ENCODE assay signal across 15 mouse cellular contexts in genomic region chr7:96688141-96688540, GRCm38 (mm10).
"Had no signal": no experiment of that assay in that cellular context is flagged by ENCODE, and none has a peak within 500 bp of the region (broad histone marks: within the 10 kb centered on the region; RNA-seq: fewer than 3 reads in every experiment).

No protein-coding gene starts in this region.

- H3K4me3 ChIP-seq: neural tube, embryonic 13.5 days; neural tube, embryonic 15.5 days; stomach, embryonic 15.5 days had no signal

- H3K4me2 ChIP-seq: neural tube, embryonic 13.5 days; neural tube, embryonic 15.5 days; stomach, embryonic 15.5 days had no signal

- H3K9ac ChIP-seq: neural tube, embryonic 13.5 days; neural tube, embryonic 15.5 days; stomach, embryonic 15.5 days had no signal

- H3K4me1 ChIP-seq: stomach, embryonic 15.5 days had no signal

- H3K27ac ChIP-seq: neural tube, embryonic 13.5 days; neural tube, embryonic 15.5 days; stomach, embryonic 15.5 days; stomach, postnatal 0 days had no signal

- H3K9me3 ChIP-seq: neural tube, embryonic 13.5 days; neural tube, embryonic 15.5 days; stomach, embryonic 15.5 days had no signal

- H3K36me3 ChIP-seq: neural tube, embryonic 13.5 days; neural tube, embryonic 15.5 days; stomach, embryonic 15.5 days had no signal

- H3K27me3 ChIP-seq: neural tube, embryonic 13.5 days; neural tube, embryonic 15.5 days; stomach, embryonic 15.5 days had no signal

- DNase-seq: right cerebral cortex, adult 18-20 months; right cerebral cortex, postnatal 14 days; right cerebral cortex, postnatal 25 days; right cerebral cortex, postnatal 4 days; spleen, adult 18-20 months; thymus, adult 18-20 months; thymus, adult 2 months; thymus, postnatal 14 days; thymus, postnatal 25 days; thymus, postnatal 36 days; thymus, postnatal 4 days had no signal
